Comparison of ENCODE assay signal across 9 mouse cellular contexts in the genomic region with DNA sequence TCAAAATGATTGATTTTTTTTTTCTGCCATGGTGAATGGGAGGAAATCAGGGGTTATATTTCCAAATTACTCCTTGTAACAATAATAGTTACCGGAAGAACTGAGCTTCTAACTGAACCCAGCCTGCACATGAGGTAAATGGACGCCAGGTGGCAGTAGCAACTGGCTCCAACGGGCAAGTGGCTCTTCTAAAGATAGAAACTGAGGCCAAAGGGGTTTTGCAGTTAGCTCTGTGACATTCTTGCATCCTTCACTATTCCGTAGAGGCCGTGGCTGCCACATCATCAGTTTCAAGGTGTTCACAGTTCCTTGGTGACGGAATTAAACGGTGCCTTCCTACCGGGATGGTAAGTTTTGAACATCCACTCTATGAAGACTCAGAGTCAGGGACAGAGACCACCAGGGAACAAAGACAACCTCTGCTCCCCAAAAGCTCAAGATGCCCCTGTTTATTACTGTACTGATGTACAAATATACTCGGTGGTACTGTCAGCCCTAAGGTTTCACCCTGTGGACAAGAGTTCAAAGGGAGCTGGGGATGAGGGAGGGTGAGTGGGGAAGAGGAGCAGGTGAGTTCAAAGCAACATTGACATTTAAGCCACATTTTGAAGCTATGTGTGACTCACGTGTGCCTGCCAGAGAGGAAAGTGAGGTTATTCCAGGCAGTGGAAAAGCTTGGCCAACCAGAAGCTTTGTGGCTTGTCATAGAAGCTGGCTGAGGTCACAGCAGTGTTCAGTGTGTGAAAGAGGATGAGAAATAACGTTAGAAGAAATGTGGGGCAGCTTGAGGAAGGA.
A peak's percentile ranks its signal among the peaks of the same experiment; 100 is the strongest.
DNase-seq lines count a peak whose midpoint lies in the region; ATAC-seq and TF ChIP-seq lines count a peak whose summit lies in the region.
"Had no signal": no experiment of that assay in that cellular context is flagged by ENCODE, and none has a peak within 500 bp of the region (broad histone marks: within the 10 kb centered on the region; RNA-seq: fewer than 3 reads in every experiment).

No protein-coding gene starts in this region.

- no peaks in the 10 kb centered on the region for H3K36me3 ChIP-seq in forebrain, embryonic 10.5 days (replicated peaks)
- no peaks in the 10 kb centered on the region for H3K36me3 ChIP-seq in forebrain, embryonic 16.5 days (ENCODE audit: control insufficient read depth, insufficient read depth)
- H3K36me3 ChIP-seq in forebrain, embryonic 14.5 days (ENCODE audit: control insufficient read depth, insufficient read depth, low read length), result no peaks in the 10 kb centered on the region
- H3K36me3 ChIP-seq in lung, postnatal 0 days (ENCODE audit: insufficient read depth, low read length), result no peaks in the 10 kb centered on the region
- H3K36me3 ChIP-seq: limb, embryonic 12.5 days had no signal

- TF ChIP-seq CTCF in lung, postnatal 0 days (IDR thresholded peaks at IDR 0.05), result peak; percentile 78

- no peak for ATAC-seq in forebrain, embryonic 16.5 days
- ATAC-seq in forebrain, embryonic 14.5 days, result no peak
- ATAC-seq in lung, postnatal 0 days, result no peak

- TF ChIP-seq EP300 in lung, postnatal 0 days (IDR thresholded peaks at IDR 0.05), result no peak

- no peaks in the 10 kb centered on the region for H3K4me1 ChIP-seq in forebrain, embryonic 10.5 days
- H3K4me1 ChIP-seq in forebrain, embryonic 16.5 days (replicated peaks; ENCODE audit: control insufficient read depth, insufficient read depth, low read length), result no peaks in the 10 kb centered on the region
- no peaks in the 10 kb centered on the region for H3K4me1 ChIP-seq in forebrain, embryonic 14.5 days (ENCODE audit: control insufficient read depth, insufficient read depth, low read length)
- no peaks in the 10 kb centered on the region for H3K4me1 ChIP-seq in lung, postnatal 0 days (ENCODE audit: insufficient read depth, low read depth, low read length)
- H3K4me1 ChIP-seq: limb, embryonic 12.5 days had no signal

- peak; percentile 34 for DNase-seq in forebrain, embryonic 10.5 days (ENCODE audit: extremely low spot score, low spot score)
- DNase-seq in B cell, adult 2 months, result peak; percentile 86
- peak; percentile 52 to 68 for DNase-seq in adrenal gland, postnatal 36 days
- peak; percentile 51 for DNase-seq in forebrain, embryonic 14.5 days (ENCODE audit: low spot score)
- peak; percentile 58 to 71 for DNase-seq in kidney, postnatal 25 days
- peak; percentile 51 for DNase-seq in lung, postnatal 0 days (ENCODE audit: low spot score)
- peak; percentile 75 to 84 for DNase-seq in spleen, adult 18-20 months

- H3K9ac ChIP-seq in forebrain, embryonic 16.5 days (replicated peaks; ENCODE audit: low read depth, low read length), result no peak overlapping the region
- H3K9ac ChIP-seq in forebrain, embryonic 14.5 days (ENCODE audit: low read length), result no peak overlapping the region
- no peak overlapping the region for H3K9ac ChIP-seq in lung, postnatal 0 days (replicated peaks; ENCODE audit: low read depth)
- H3K9ac ChIP-seq: limb, embryonic 12.5 days had no signal

- no peaks in the 10 kb centered on the region for H3K27me3 ChIP-seq in forebrain, embryonic 10.5 days (ENCODE audit: poor library complexity, severe bottlenecking)
- no peaks in the 10 kb centered on the region for H3K27me3 ChIP-seq in forebrain, embryonic 16.5 days (replicated peaks; ENCODE audit: control insufficient read depth, insufficient read depth, low read length)
- H3K27me3 ChIP-seq in forebrain, embryonic 14.5 days (replicated peaks; ENCODE audit: control insufficient read depth, insufficient read depth, low read length), result no peaks in the 10 kb centered on the region
- no peaks in the 10 kb centered on the region for H3K27me3 ChIP-seq in lung, postnatal 0 days (replicated peaks; ENCODE audit: insufficient read depth, low read length)

- WGBS in forebrain, embryonic 10.5 days, result 49% methylated on average over 11 of the region's 11 CpGs
- 48% methylated on average over 11 of the region's 11 CpGs for WGBS in forebrain, embryonic 16.5 days
- 54% methylated on average over 11 of the region's 11 CpGs for WGBS in forebrain, embryonic 14.5 days
- 38% methylated on average over 11 of the region's 11 CpGs for WGBS in lung, postnatal 0 days

- H3K9me3 ChIP-seq in forebrain, embryonic 10.5 days, result no peaks in the 10 kb centered on the region
- H3K9me3 ChIP-seq in forebrain, embryonic 16.5 days (ENCODE audit: control insufficient read depth, low read length), result no peaks in the 10 kb centered on the region
- no peaks in the 10 kb centered on the region for H3K9me3 ChIP-seq in forebrain, embryonic 14.5 days (replicated peaks; ENCODE audit: control insufficient read depth, low read length)
- H3K9me3 ChIP-seq in lung, postnatal 0 days (ENCODE audit: low read length), result no peaks in the 10 kb centered on the region
- H3K9me3 ChIP-seq: limb, embryonic 12.5 days had no signal

- no peak overlapping the region for H3K4me3 ChIP-seq in forebrain, embryonic 10.5 days
- H3K4me3 ChIP-seq in forebrain, embryonic 16.5 days (replicated peaks; ENCODE audit: low read length), result no peak overlapping the region
- no peak overlapping the region for H3K4me3 ChIP-seq in forebrain, embryonic 14.5 days (ENCODE audit: low read depth, low read length)
- H3K4me3 ChIP-seq in lung, postnatal 0 days (ENCODE audit: low read depth, low read length), result no peak overlapping the region
- H3K4me3 ChIP-seq: limb, embryonic 12.5 days had no signal

- no peak overlapping the region for H3K4me2 ChIP-seq in forebrain, embryonic 16.5 days (ENCODE audit: low read length)
- H3K4me2 ChIP-seq in forebrain, embryonic 14.5 days (ENCODE audit: low read length), result no peak overlapping the region
- no peak overlapping the region for H3K4me2 ChIP-seq in lung, postnatal 0 days (replicated peaks; ENCODE audit: low read depth, low read length)
- H3K4me2 ChIP-seq: limb, embryonic 12.5 days had no signal

- no peak overlapping the region for H3K27ac ChIP-seq in forebrain, embryonic 10.5 days
- no peak overlapping the region for H3K27ac ChIP-seq in forebrain, embryonic 16.5 days (ENCODE audit: low read length)
- H3K27ac ChIP-seq in forebrain, embryonic 14.5 days (ENCODE audit: low read depth, low read length), result no peak overlapping the region
- H3K27ac ChIP-seq in lung, postnatal 0 days (ENCODE audit: low read length), result no peak overlapping the region
- H3K27ac ChIP-seq: limb, embryonic 12.5 days had no signal

Comparison
In these comparisons a context has a peak if more than half of its experiments do, and no peak if none do; other contexts are left out.
1. DNase-seq: peak in every context shown above with its lines; median percentile 86 in B cell, adult 2 months; 80 in spleen, adult 18-20 months; 64 in kidney, postnatal 25 days; 60 in adrenal gland, postnatal 36 days; 51 in forebrain, embryonic 14.5 days; 51 in lung, postnatal 0 days; 34 in forebrain, embryonic 10.5 days.